Mouse (Mus musculus): Measurements from ENCODE around the gene Galnt13.
"Not testable (repeated sequence)": the region's sequence is repeated elsewhere in the genome, so short reads cannot be mapped to it uniquely, and the experiment has no call there.

The Galnt13 gene

DNA sequence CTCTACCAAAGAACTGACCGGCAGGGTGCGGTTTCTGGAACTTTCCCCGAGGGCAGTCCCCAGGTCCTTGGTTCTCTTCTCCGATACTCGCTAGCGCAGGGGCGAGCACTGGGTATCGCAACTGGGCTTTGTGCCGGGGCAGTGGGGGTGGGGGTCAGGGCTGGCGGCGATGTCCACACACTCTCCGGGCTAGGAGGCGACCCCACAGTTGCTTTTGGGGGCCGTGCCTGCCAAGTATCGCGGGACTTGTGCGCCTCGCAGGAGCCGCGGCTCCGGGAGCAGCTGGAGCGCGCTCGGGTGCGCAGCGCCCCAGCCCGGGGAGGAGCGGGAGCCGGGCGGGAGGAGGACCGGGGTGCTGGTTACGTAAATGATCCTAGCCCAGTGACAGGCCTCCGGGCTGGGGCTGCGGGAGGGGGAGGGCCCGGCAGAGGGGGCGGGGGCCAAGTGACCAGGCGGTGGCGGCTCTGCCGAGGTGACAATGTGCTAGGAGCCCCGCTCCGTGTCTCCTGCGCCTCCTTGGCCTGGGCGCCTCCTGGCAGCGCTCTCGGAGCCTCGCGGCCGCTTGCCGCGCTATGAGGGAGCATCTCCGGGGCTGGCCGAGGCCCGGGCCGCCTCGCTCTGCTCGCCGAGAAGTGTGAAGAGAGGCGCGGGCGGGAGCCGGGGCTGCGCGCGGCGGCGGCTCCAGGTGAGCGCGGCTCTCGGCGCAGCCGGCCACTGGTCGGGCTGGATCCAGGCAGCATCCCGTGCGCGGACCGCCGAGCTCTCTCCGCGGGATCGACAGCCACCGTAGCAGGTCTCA lies at the start of gene Galnt13:
Gene Galnt13, plus strand, starts transcription at position 381 of the 799 bp plus-strand sequence.
- ChIA-PET CTCF (interaction anchor here in 1 of 4 experiments (0.6 kb wide), 1 partner anchor 45 kb away, joined by 3 read pairs; no protein-coding TSS in a partner anchor), POLR2A (interaction anchor here in 3 of 4 experiments (0.5 to 0.7 kb wide), 4 partner anchors 19 to 355 kb away, joined by 3 read pairs; no protein-coding TSS in a partner anchor)

GRCm38 (mm10) chr2:54431060-54431459 lies 5.1 kb upstream of the Galnt13 start:
- CTCF ChIA-PET, result no interaction called here
- POLR2A ChIA-PET, result no interaction called here

DNA sequence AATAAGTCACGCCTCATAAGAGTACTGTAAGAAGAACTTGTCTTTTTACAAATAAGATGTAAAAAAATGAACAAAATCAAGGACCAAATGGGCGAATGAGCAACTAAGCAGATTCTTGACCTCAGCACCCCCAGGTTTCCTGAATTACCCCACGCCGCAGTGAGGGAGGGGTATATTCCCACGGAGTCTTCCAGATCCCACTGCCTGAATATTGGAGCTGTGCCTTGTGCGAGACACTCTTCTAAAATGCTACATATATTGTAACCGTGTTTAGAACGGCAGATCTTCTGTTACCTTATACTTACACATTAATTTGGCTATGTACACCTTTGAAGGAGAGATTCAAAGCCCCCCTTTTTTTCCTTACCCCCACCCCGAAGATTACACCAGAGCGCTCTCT lies 737 bp upstream of the Galnt13 start:
- POLR2A ChIA-PET, result interaction anchor here in 1 of 4 experiments (0.6 to 0.7 kb wide), 2 partner anchors 267 to 355 kb away, joined by 3 read pairs; no protein-coding TSS in a partner anchor
- CTCF ChIA-PET, result no interaction called here

GRCm38 (mm10) chr2:54436736-54437500 lies 801 bp downstream of the Galnt13 start:
- CTCF ChIA-PET, result interaction anchor here in 1 of 4 experiments (0.6 kb wide), 1 partner anchor 44 kb away, joined by 3 read pairs; no protein-coding TSS in a partner anchor
- POLR2A ChIA-PET, result no interaction called here

DNA sequence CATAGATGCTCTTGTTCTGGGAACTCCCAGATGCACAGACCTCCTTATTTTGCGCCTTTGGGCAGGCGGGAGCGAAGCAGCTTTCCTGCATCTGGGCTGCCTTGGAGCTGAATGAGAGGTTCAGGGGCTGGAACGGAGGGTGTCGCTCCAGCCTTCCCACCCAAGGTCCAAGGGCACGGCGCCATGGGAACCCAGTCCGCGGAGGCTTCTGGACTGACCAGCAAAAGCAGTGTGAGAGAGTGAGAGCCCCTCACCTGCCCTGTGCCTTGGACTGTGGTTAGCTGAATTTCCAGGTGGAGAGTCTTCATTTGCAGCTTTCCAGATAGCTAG lies 1.3 kb downstream of the Galnt13 start:
- ChIA-PET POLR2A (no interaction called here), CTCF (no interaction called here)

- CTCF ChIA-PET, result no interaction called here
- POLR2A ChIA-PET, result no interaction called here
These were observed 6.8 kb downstream of the Galnt13 start for GRCm38 (mm10) chr2:54442734-54443500.

- CTCF ChIA-PET, result no interaction called here
- POLR2A ChIA-PET, result no interaction called here
These were observed 47.3 kb downstream of the Galnt13 start for GRCm38 (mm10) chr2:54483426-54483825.

GRCm38 (mm10) chr2:54522989-54523388 lies 86.9 kb downstream of the Galnt13 start:
- POLR2A ChIA-PET, result no interaction called here
- CTCF ChIA-PET, result no interaction called here

DNA sequence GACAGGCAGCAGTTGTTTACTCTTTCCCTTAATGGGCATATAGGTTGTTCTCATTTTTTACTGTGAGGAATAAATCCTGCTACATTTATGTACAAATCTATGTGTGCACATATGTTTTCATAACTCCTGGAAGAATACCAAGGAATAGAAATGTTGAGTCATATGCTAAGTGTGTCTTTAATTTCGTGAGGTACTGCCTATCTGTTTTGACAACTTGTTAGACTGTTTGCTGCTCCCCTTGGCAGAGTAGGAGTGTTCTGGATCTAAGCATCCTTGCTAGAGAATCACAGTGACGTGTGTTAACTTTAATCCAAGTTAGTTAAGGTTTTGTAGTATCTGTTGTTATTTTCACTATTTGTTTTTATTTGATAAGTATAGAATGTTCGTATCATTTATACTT lies 91.0 kb downstream of the Galnt13 start:
- POLR2A ChIA-PET, result no interaction called here
- CTCF ChIA-PET, result no interaction called here

DNA sequence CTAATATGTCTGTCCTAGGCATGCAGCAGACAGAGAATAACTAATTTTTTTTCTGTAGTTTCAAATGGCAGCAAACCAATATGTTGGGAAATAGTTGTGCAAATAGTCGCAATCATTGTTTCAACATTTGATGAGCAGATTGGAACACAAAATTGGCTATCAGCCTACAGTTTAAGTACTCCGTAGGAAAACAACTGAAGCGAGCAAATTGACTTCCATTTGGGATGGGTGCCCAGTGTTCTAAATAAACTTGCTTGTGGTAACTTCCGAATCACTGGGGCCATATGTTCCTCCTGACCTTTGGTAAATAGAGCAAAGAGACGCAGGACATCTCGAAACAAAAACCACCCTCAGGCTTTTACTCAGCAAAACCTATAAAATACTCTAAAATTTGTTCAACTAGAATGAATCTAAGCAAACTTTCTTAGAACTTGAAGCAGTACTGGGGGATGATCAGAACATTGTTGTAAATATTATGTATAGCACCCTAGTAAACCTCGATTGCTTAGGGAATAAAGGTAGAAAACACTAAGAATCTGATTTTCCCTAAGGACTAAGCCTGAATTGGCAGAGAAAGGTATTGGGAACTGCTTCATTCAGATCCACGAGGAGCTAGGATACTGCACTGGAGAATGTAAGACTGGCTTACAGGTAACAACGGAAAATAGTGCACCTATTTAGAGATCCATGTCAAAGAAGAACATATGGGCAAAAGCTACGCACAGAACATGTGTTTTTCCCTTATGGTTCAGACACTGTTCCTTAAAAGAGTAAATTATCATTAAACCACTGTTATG lies 122.4 kb downstream of the Galnt13 start:
- CTCF ChIA-PET, result no interaction called here
- POLR2A ChIA-PET, result no interaction called here

DNA sequence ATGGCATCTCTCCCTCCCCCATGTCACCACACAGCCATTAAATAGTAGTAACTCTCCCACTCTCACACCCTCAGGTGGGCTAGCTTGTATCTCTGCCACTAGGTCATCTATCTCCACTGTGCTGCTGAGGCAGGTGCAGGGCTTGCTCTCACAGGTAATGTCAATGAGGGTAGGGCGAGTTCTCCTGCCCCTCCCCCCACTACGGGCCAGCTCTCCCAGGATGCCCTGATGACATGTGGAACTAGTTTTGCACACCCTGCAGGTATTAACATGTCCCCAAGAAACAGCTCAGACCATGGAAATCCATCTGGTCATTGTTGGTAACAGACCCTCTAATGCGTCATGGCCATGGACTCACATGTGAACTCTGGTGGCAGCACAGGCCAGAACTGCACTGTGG lies 129.0 kb downstream of the Galnt13 start:
- CTCF ChIA-PET, result interaction anchor here in 1 of 4 experiments (0.5 to 0.6 kb wide), 2 partner anchors 24 to 53 kb away, joined by 3 read pairs; no protein-coding TSS in a partner anchor
- POLR2A ChIA-PET, result no interaction called here

GRCm38 (mm10) chr2:54567186-54567585 lies 131.1 kb downstream of the Galnt13 start:
- ChIA-PET CTCF (no interaction called here), POLR2A (no interaction called here)

- ChIA-PET CTCF (no interaction called here), POLR2A (no interaction called here)
These were observed 131.5 kb downstream of the Galnt13 start for GRCm38 (mm10) chr2:54567632-54568031.

- CTCF ChIA-PET, POLR2A ChIA-PET: not testable (repeated sequence)
These were observed 277.7 kb downstream of the Galnt13 start for GRCm38 (mm10) chr2:54713817-54714216.

DNA sequence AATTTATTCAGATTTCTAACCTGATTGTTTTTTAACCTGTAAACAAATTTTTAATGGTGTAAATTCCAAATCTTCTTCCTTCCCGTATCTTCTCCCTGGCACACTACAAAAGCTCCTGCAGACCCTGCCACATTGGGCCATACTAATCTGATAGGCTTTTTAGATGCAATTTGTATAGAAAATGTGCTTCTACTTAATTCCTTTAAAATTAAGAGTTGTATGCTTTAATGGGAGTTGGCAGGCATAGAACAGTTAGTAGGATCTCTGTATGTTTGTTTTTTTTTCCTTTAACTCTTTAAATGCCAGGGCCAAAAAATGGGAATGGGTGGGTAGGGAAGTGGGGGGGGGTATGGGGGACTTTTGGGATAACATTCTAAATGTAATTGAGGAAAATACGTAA lies 315.1 kb downstream of the Galnt13 start:
- ChIA-PET CTCF (no interaction called here), POLR2A (no interaction called here)

GRCm38 (mm10) chr2:54759781-54760180 lies 323.7 kb downstream of the Galnt13 start:
- CTCF ChIA-PET, result interaction anchor here in 1 of 4 experiments (0.7 kb wide), 1 partner anchor 15 kb away, joined by 6 read pairs; no protein-coding TSS in a partner anchor
- POLR2A ChIA-PET, result no interaction called here

DNA sequence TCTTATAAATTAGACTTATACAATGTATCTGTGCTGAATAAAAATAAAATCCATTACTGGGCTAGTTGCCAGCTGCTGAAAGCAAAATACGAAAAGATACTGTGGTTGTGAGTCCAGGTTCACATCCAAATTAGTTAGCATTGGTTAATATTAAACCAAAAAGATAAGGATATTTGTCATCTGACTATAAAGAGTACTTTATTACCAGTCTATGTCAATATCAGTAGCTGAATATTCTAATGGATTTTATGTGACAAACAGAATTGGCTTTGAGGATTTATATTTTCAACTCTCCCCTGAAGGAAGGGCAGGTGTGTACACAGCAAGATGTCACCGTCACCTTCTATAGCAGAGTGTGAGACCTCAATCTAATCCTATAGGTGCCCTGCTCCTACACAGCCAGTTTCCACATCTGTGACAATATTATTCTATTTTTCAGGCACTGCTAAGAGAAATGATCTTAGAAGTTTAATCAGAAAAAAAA lies 342.7 kb downstream of the Galnt13 start:
- POLR2A ChIA-PET, result no interaction called here
- CTCF ChIA-PET, result no interaction called here

DNA sequence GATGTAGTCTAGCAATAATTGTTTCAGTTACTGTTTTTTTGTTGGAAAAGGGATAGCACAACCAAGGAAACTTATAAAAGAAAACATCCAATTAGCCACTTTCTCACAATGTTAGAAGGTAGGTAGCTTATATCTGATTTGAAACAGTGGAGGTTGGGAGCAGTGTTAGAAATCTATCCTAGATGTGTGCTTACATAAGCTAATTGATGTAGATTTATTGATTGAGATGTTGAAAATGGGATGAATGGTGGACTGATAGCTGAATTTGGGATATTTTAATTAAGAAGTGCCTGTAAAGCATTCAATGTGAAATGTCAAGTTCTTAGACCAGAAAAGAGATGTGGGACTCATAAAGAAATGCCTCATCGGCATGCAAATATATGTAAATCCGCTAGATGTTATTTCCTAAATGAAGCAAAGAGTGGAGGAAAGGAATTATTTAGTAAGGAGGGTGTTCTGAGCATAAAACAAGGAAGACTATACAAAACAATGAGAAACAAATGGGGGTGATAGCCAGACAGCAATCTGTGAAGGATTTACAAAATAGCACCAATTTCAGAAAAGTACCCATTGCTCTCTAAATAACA lies 377.6 kb downstream of the Galnt13 start:
- ChIA-PET CTCF (no interaction called here), POLR2A (no interaction called here)

GRCm38 (mm10) chr2:54841245-54841644 lies 405.1 kb downstream of the Galnt13 start:
- POLR2A ChIA-PET, result no interaction called here
- CTCF ChIA-PET, result interaction anchor here in 1 of 4 experiments (0.6 kb wide), 1 partner anchor 1565 kb away, joined by 6 read pairs; no protein-coding TSS in a partner anchor
